Mouse (Mus musculus) CD4-positive naive resting alpha-beta T cell, adult 57 days (primary cell): ENCODE results near the gene Psmd2. TPM values are rescaled to one million over a fixed set of nuclear protein-coding genes. Genes with fewer than 3 reads are reported as not detected.

ENCODE experiments used
- total RNA-seq: library from RNA; stranded (reverse); gene quantifications from one replicate; pipeline ENCODE4 v1.2.4, GENCODE M21; 2023

The Psmd2 gene
- total RNA-seq, result 111 TPM

GRCm38 (mm10) chr16:20651076-20651946 lies at the start of gene Psmd2:
Gene Psmd2, plus strand, starts transcription at chr16:20651652.

GRCm38 (mm10) chr16:20611357-20612227 lies 39.9 kb upstream of the Psmd2 start, which contains the start of the genes Eef1akmt4, Gm49333 and Alg3:
Gene Eef1akmt4, plus strand, starts transcription at chr16:20611593.
Gene Gm49333, plus strand, starts transcription at chr16:20611610.
Gene Alg3, minus strand, starts transcription at chr16:20611735.

GRCm38 (mm10) chr16:20621191-20621990 lies 30.1 kb upstream of the Psmd2 start, which contains the start of gene Camk2n2:
Gene Camk2n2, minus strand, starts transcription at chr16:20621287.

GRCm38 (mm10) chr16:20629731-20630634 lies 21.5 kb upstream of the Psmd2 start, which contains the start of gene Ece2:
Gene Ece2, plus strand, starts transcription at chr16:20629828.

DNA sequence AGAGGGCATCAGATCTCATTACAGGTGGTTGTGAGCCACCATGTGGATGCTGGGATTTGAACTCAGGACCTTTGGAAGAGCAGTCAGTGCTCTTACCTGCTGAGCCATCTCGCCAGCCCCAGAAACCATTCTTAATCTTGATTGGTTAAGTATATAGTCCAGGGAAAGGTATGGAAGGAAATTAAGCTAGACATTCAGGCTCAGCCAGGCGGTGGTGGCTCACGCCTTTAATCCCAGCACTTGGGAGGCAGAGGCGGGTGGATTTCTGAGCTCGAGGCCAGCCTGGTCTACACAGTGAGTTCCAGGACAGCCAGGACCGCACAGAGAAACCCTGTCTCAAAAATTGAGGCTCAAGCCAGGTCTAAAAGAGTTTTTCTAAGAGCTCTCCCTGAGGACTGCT lies 16.6 kb downstream of the Psmd2 start, which contains the start of gene Eif4g1:
Eif4g1 (plus strand) TSS at position 301 of the 400 bp plus-strand sequence.

GRCm38 (mm10) chr16:20693111-20693701 lies 41.8 kb downstream of the Psmd2 start, which contains the start of gene Fam131a:
Gene Fam131a, plus strand, starts transcription at chr16:20693241.

Other genes starting within 250 kb of the Psmd2 start
- 55.5 TPM for gene Abcc5, start 225.3 kb upstream of the Psmd2 start, total RNA-seq
- gene Eif2b5, start 152.8 kb upstream of the Psmd2 start, total RNA-seq, result 57.6 TPM
- gene Dvl3, start 134.7 kb upstream of the Psmd2 start, total RNA-seq, result 39.1 TPM
- gene Ap2m1, start 116.2 kb upstream of the Psmd2 start, total RNA-seq, result 175 TPM
- gene Abcf3, start 103.1 kb upstream of the Psmd2 start, total RNA-seq, result 116 TPM
- 1.3 TPM for gene Vwa5b2, start 62.2 kb upstream of the Psmd2 start, total RNA-seq
- 9.0 TPM for gene Eef1akmt4, start 40.1 kb upstream of the Psmd2 start, total RNA-seq
- not detected for gene Gm49333, start 40.0 kb upstream of the Psmd2 start, total RNA-seq
- gene Alg3, start 39.9 kb upstream of the Psmd2 start, total RNA-seq, result 11.4 TPM
- not detected for gene Camk2n2, start 30.4 kb upstream of the Psmd2 start, total RNA-seq
- not detected for gene Ece2, start 21.8 kb upstream of the Psmd2 start, total RNA-seq
- gene Eif4g1, start 16.7 kb downstream of the Psmd2 start, total RNA-seq, result 335 TPM
- 0.62 TPM for gene Fam131a, start 41.6 kb downstream of the Psmd2 start, total RNA-seq
- 16.2 TPM for gene Polr2h, start 66.0 kb downstream of the Psmd2 start, total RNA-seq
- 5.9 TPM for gene Clcn2, start 66.1 kb downstream of the Psmd2 start, total RNA-seq
- not detected for gene Chrd, start 81.5 kb downstream of the Psmd2 start, total RNA-seq
- not detected for gene Thpo, start 82.9 kb downstream of the Psmd2 start, total RNA-seq